Mouse (Mus musculus): Measurements from ENCODE around the gene Pax2.

DNA sequence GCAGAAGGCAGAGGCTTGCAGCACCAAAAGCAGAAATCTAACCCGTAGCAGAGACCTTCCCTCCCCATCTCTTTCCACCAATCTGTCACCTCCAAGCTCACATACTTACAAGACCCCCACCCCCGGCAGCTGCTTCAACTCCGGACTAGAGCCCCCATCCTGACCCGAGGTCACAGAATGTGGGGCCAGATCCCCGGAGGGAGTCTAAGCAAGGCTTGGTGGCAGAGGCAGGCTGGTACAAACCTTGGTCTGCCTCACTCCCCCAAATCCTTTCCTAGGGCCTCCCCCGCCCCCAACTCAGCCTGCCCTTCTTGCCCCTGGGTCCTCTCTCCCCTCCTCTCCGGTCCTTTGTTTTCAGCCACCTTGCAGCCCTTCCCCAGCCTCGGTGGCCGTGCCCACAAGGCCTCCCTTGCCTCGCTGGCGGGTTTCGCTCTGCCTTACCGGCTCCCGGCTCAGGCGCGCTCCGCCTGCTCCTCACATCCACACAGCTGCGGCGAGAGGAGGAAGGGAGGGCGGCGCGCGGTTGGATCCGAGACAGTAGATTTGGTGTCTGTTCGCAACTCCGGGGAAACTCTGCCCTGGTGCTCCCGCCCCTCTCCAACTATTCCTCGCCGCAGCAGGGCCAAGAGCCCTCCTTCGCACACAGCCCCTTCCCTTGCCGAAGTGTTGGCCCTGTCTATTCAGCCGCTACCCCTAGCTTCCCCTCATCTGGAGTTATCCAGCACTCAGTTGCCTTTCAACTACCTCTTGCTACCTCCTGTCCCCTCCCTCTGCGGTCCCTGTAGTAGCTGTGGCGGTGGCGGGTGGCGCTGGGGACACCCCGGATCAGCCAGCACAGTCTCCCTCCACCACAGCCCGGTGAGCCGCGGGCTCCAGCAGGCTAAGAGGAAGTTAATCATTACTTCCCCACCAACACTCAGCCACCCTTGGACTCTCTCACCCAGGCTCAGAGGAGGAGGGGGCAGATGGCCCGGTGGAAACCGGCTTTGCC lies 5.5 kb upstream of the Pax2 start:
- TF ChIP-seq CTCF (IDR thresholded peaks at IDR 0.05) (no peak), POLR2A (IDR thresholded peaks at IDR 0.05; ENCODE audit: insufficient read depth, low read depth, low read length) (no peak), EP300 (IDR thresholded peaks at IDR 0.05; ENCODE audit: insufficient read depth, low read depth, low read length) (no peak)

Data from heart, adult 2 months (tissue).